Mouse (Mus musculus) ES-Bruce4 (cell line): Measurements from ENCODE around the gene Tulp3.

Source experiments
- CTCF ChIP-seq: IDR thresholded peaks from one replicate; pipeline ENCODE4 v1.8.1; 2011; ENCODE audit warnings: low read depth, low read length
- EP300 ChIP-seq: IDR thresholded peaks from 2 replicates; pipeline ENCODE4 v1.6.1; 2011; ENCODE audit warnings: low read depth, low read length; ENCODE audit not compliant: insufficient read depth
- POLR2A ChIP-seq: IDR thresholded peaks from one replicate; pipeline ENCODE4 v1.8.1; 2011; ENCODE audit warnings: low read length; ENCODE audit not compliant: insufficient read depth

GRCm38 (mm10) chr6:128314796-128315195 is 40.9 kb downstream of the Tulp3 start:
- TF ChIP-seq POLR2A (no peak), CTCF (no peak), EP300 (no peak)
